Mouse (Mus musculus): ENCODE measurements around the gene Adgrg1.

DNA sequence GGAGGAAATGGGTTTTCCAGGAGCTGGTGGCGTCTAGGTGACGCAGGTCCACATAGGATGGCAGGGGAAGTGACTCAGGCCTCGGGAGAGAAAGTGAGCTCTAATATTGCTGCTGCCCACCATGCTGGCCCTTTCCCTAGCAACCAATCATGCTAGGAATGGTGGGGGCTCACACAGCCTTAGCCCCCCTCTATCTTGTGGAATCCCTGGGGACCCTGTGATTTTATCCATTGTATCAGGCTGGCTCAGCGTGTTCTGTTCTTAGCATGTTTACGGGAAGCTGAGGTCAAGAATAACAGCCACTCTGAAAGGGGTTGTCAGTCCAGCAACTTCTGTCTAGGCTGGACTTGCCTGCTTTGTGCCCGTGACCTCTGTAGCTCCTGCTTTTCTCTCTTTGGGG lies 24.5 kb downstream of the Adgrg1 start:
- TF ChIP-seq CTCF (IDR thresholded peaks at IDR 0.05; ENCODE audit: low read depth, low read length) (no peak), POLR2A (IDR thresholded peaks at IDR 0.05; ENCODE audit: extremely low read depth, insufficient read depth, low read length) (no peak)
